Mouse (Mus musculus) gastrocnemius, adult 18-20 months (tissue): ENCODE data around the gene Pmis2. TPM values are rescaled to one million over a fixed set of nuclear protein-coding genes. Genes with fewer than 3 reads are reported as not detected.

Source experiments
- DNase-seq: peaks from one replicate; pipeline ENCODE4 v3.0.0; 2021; ENCODE audit warnings: low spot score
- total RNA-seq, 2 experiments: library from RNA; stranded (reverse); gene quantifications; 2 replicates each; pipeline ENCODE4 v1.2.3; 2021

The Pmis2 gene
- total RNA-seq, 2 experiments from 2014 or later, result 2.8 to 3.9 TPM

DNA sequence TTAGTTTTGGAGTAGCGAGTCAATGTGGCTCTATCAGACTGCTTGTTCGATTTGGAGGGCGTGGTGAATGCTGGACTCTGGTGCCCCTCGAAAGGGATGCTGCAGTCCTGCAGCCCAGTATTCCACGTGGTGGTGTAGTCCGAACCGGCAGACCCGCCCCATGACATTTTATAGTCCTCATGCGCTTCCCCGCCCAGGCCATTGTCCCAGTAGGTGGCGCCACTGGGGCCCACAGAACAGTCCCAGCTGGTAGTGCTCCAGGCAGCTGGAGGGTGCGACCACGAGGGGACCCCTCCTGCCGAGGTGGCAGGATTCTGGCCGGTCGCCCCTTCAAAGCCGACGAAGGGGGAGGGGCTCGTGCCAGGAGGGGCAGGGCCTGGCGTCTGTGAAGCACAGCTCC, 36.8 kb downstream of the Pmis2 start:
- DNase-seq, result no peak

GRCm38 (mm10) chr7:30633762-30634412, 37.5 kb downstream of the Pmis2 start:
- DNase-seq, result no peak

DNA sequence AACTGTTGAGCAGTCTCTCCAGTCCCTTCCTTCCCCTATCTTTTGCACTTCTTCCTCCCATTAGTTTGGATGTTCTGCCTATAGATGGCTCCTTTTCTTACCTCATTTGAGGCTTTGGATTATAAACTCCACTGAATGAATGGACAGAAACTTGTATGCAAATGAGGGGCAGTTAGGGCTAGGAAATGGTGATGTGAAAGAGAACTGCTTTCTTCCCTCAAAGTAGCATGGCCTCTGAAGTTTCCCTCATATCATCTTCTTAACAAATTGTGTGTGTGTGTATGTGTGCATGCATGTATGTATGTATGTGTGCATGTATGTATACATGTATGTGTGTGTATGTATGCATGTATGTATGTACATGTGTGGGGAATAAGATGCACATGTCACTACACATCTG, 42.4 kb downstream of the Pmis2 start:
- no peak for DNase-seq

- no peak for DNase-seq
Measured at GRCm38 (mm10) chr7:30626647-30627046, 44.8 kb downstream of the Pmis2 start.

- peak; percentile 88 for DNase-seq
Measured at GRCm38 (mm10) chr7:30625530-30626384, 45.6 kb downstream of the Pmis2 start, which contains the start of gene Cox6b1. TSS of gene Cox6b1 (minus strand) at chr7:30626151.

Other genes starting within 250 kb of the Pmis2 start
- under 1 TPM in 1 of 2 experiments, not detected in 1; 0.11 TPM for gene Nfkbid, start 249.9 kb downstream of the Pmis2 start, total RNA-seq
- 1 to 10 TPM in 1 of 2 experiments, under 1 TPM in 1; 0.82 to 1.4 TPM for gene Aplp1, start 226.1 kb downstream of the Pmis2 start, total RNA-seq
- gene Kirrel2, start 213.9 kb downstream of the Pmis2 start, total RNA-seq, result not detected
- gene Nphs1, start 213.3 kb downstream of the Pmis2 start, total RNA-seq, result not detected
- not detected for gene Prodh2, start 178.0 kb downstream of the Pmis2 start, total RNA-seq
- gene Arhgap33, start 136.5 kb downstream of the Pmis2 start, total RNA-seq, result under 1 TPM; 0.27 to 0.47 TPM
- 1,000 to 10,000 TPM; 1,641 to 2,096 TPM for gene Hspb6, start 119.4 kb downstream of the Pmis2 start, total RNA-seq
- gene Proser3, start 119.3 kb downstream of the Pmis2 start, total RNA-seq, result 1 to 10 TPM; 5.1 to 8.0 TPM
- gene Lin37, start 111.8 kb downstream of the Pmis2 start, total RNA-seq, result 1 to 10 TPM; 8.7 to 9.0 TPM
- 10 to 100 TPM; 50.9 to 53.6 TPM for gene U2af1l4, start 108.3 kb downstream of the Pmis2 start, total RNA-seq
- gene Gm49396, start 108.3 kb downstream of the Pmis2 start, total RNA-seq, result 1 to 10 TPM; 1.0 to 1.3 TPM
- 100 to 1,000 TPM; 122 to 132 TPM for gene Psenen, start 108.0 kb downstream of the Pmis2 start, total RNA-seq
- gene Igflr1, start 106.2 kb downstream of the Pmis2 start, total RNA-seq, result 1 to 10 TPM in 1 of 2 experiments, under 1 TPM in 1; 0.82 to 1.4 TPM
- 10 to 100 TPM; 12.5 to 12.9 TPM for gene Kmt2b, start 82.9 kb downstream of the Pmis2 start, total RNA-seq
- not detected for gene Zbtb32, start 72.7 kb downstream of the Pmis2 start, total RNA-seq
- gene Upk1a, start 58.8 kb downstream of the Pmis2 start, total RNA-seq, result not detected
- gene Cox6b1, start 45.5 kb downstream of the Pmis2 start, total RNA-seq, result 1,000 to 10,000 TPM; 2,016 to 2,070 TPM
- gene Etv2, start 35.8 kb downstream of the Pmis2 start, total RNA-seq, result not detected
- gene Rbm42, start 21.3 kb downstream of the Pmis2 start, total RNA-seq, result 10 to 100 TPM; 37.6 to 40.7 TPM
- 1 to 10 TPM; 2.6 to 3.8 TPM for gene Haus5, start 6.6 kb downstream of the Pmis2 start, total RNA-seq
- not detected for gene 2200002J24Rik, start 27.3 kb upstream of the Pmis2 start, total RNA-seq
- under 1 TPM in 1 of 2 experiments, not detected in 1; 0.07 TPM for gene Atp4a, start 40.6 kb upstream of the Pmis2 start, total RNA-seq
- gene Tmem147, start 57.9 kb upstream of the Pmis2 start, total RNA-seq, result 100 to 1,000 TPM; 215 to 233 TPM
- gene Gapdhs, start 72.1 kb upstream of the Pmis2 start, total RNA-seq, result not detected
- 1 to 10 TPM; 2.8 to 4.9 TPM for gene Sbsn, start 79.9 kb upstream of the Pmis2 start, total RNA-seq
- gene Dmkn, start 92.2 kb upstream of the Pmis2 start, total RNA-seq, result under 1 TPM; 0.46 to 0.97 TPM
- gene Krtdap, start 116.3 kb upstream of the Pmis2 start, total RNA-seq, result 1 to 10 TPM in 1 of 2 experiments, not detected in 1; 2.1 TPM
- gene Ffar2, start 152.2 kb upstream of the Pmis2 start, total RNA-seq, result under 1 TPM; 0.50 to 0.90 TPM
- not detected for gene Ffar3, start 184.6 kb upstream of the Pmis2 start, total RNA-seq
- not detected for gene Ffar1, start 190.0 kb upstream of the Pmis2 start, total RNA-seq
- not detected for gene Cd22, start 208.7 kb upstream of the Pmis2 start, total RNA-seq
- gene Mag, start 243.3 kb upstream of the Pmis2 start, total RNA-seq, result under 1 TPM; 0.48 to 0.76 TPM